Mouse (Mus musculus): ENCODE results near the gene Hist1h2bf. TPM values are rescaled to one million over a fixed set of nuclear protein-coding genes. Genes with fewer than 3 reads are reported as not detected.
A peak's percentile ranks its signal among the peaks of the same experiment; 100 is the strongest.
"Not testable (repeated sequence)": the region's sequence is repeated elsewhere in the genome, so short reads cannot be mapped to it uniquely, and the experiment has no call there.

The Hist1h2bf gene
- total RNA-seq (2015), result 321 and 327 TPM in 2 replicates
- total RNA-seq (2017), result 466 and 575 TPM in 2 replicates

GRCm38 (mm10) chr13:23573898-23574524, at the start of gene Hist1h2bf, which contains the start of gene Hist1h2ad:
TSS of gene Hist1h2bf (minus strand) at chr13:23574196.
TSS of gene Hist1h2ad (plus strand) at chr13:23574381.
- peak; percentile 67 for ATAC-seq (replicated peaks; ENCODE audit: poor library complexity)

- no peak for ATAC-seq (replicated peaks; ENCODE audit: poor library complexity)
These were observed 49.0 kb upstream of the Hist1h2bf start for GRCm38 (mm10) chr13:23622861-23623450.

- ATAC-seq (replicated peaks; ENCODE audit: poor library complexity), result peak; percentile 56
These were observed 48.2 kb upstream of the Hist1h2bf start, which contains the start of gene Hist1h1e for GRCm38 (mm10) chr13:23622175-23622671. TSS of gene Hist1h1e (minus strand) at chr13:23622558.

GRCm38 (mm10) chr13:23621532-23622174, 47.7 kb upstream of the Hist1h2bf start:
- ATAC-seq (replicated peaks; ENCODE audit: poor library complexity), result peak; percentile 65

GRCm38 (mm10) chr13:23620733-23621531, 46.9 kb upstream of the Hist1h2bf start, which contains the start of gene Hist1h2be:
TSS of gene Hist1h2be (minus strand) at chr13:23621124.
- ATAC-seq (replicated peaks; ENCODE audit: poor library complexity), result peak; percentile 56

- no peak for ATAC-seq (replicated peaks; ENCODE audit: poor library complexity)
These were observed 46.2 kb upstream of the Hist1h2bf start for GRCm38 (mm10) chr13:23620056-23620732.

GRCm38 (mm10) chr13:23611638-23612037, 37.6 kb upstream of the Hist1h2bf start:
- no peak for ATAC-seq (replicated peaks; ENCODE audit: poor library complexity)

- no peak for ATAC-seq (replicated peaks; ENCODE audit: poor library complexity)
These were observed 36.4 kb upstream of the Hist1h2bf start for GRCm38 (mm10) chr13:23610393-23610792.

GRCm38 (mm10) chr13:23609844-23610243, 35.8 kb upstream of the Hist1h2bf start:
- no peak for ATAC-seq (replicated peaks; ENCODE audit: poor library complexity)

- peak; percentile 92 for ATAC-seq (replicated peaks; ENCODE audit: poor library complexity)
These were observed 35.2 kb upstream of the Hist1h2bf start for GRCm38 (mm10) chr13:23609209-23609608.

GRCm38 (mm10) chr13:23605052-23605451, 31.1 kb upstream of the Hist1h2bf start:
- no peak for ATAC-seq (replicated peaks; ENCODE audit: poor library complexity)

- ATAC-seq (replicated peaks; ENCODE audit: poor library complexity), result no peak
These were observed 30.5 kb upstream of the Hist1h2bf start for GRCm38 (mm10) chr13:23604452-23604851.

GRCm38 (mm10) chr13:23603182-23603699, 29.2 kb upstream of the Hist1h2bf start:
- no peak for ATAC-seq (replicated peaks; ENCODE audit: poor library complexity)

GRCm38 (mm10) chr13:23597957-23598356, 24.0 kb upstream of the Hist1h2bf start:
- ATAC-seq (replicated peaks; ENCODE audit: poor library complexity), result peak; percentile 73

- peak; percentile 88 for ATAC-seq (replicated peaks; ENCODE audit: poor library complexity)
These were observed 21.8 kb upstream of the Hist1h2bf start for GRCm38 (mm10) chr13:23595622-23596372.

- ATAC-seq (replicated peaks; ENCODE audit: poor library complexity), result no peak
These were observed 21.2 kb upstream of the Hist1h2bf start for GRCm38 (mm10) chr13:23595185-23595584.

- ATAC-seq (replicated peaks; ENCODE audit: poor library complexity), result peak; percentile 38
These were observed 19.2 kb upstream of the Hist1h2bf start for GRCm38 (mm10) chr13:23593051-23593770.

GRCm38 (mm10) chr13:23592614-23593013, 18.6 kb upstream of the Hist1h2bf start:
- ATAC-seq (replicated peaks; ENCODE audit: poor library complexity), result no peak

GRCm38 (mm10) chr13:23591886-23592285, 17.9 kb upstream of the Hist1h2bf start:
- ATAC-seq (replicated peaks; ENCODE audit: poor library complexity), result not testable (repeated sequence)

Measured in megakaryocyte progenitor cell, adult 5-6 weeks (primary cell).